Mouse (Mus musculus) neural tube, embryonic 14.5 days (tissue): ENCODE data around the gene Usf3. TPM values are rescaled to one million over a fixed set of nuclear protein-coding genes. Genes with fewer than 3 reads are reported as not detected.

Experiments used
- ATAC-seq: fragments of 200-750 bp; cut with Nextera tagmentation; 2 replicates; pipeline ENCODE4 v1.8.0; 2017; ENCODE audit warnings: low read depth, mild to moderate bottlenecking, moderate TSS enrichment, moderate library complexity
- H3K27ac ChIP-seq: fragments of 300-500 bp; sonication (generic); 2 replicates; pipeline ENCODE4 v1.5.1; 2014; ENCODE audit warnings: low read depth, mild to moderate bottlenecking, control low read depth, low read length, moderate library complexity, mixed read lengths
- H3K27me3 ChIP-seq: fragments of 300-500 bp; sonication (generic); 2 replicates; pipeline ENCODE4 v1.6.1; 2014; ENCODE audit warnings: low read length; ENCODE audit not compliant: control insufficient read depth, insufficient read depth
- H3K36me3 ChIP-seq: fragments of 300-500 bp; sonication (generic); 2 replicates; pipeline ENCODE4 v1.6.1; 2014; ENCODE audit warnings: low read length, mixed read lengths; ENCODE audit not compliant: control insufficient read depth, insufficient read depth
- H3K4me1 ChIP-seq: fragments of 300-500 bp; sonication (generic); 2 replicates; pipeline ENCODE4 v1.6.1; 2014; ENCODE audit warnings: low read length; ENCODE audit not compliant: control insufficient read depth, insufficient read depth
- H3K4me2 ChIP-seq: fragments of 300-500 bp; sonication (generic); 2 replicates; pipeline ENCODE4 v1.6.1; 2014; ENCODE audit warnings: mild to moderate bottlenecking, low read depth, low read length, control low read depth
- H3K4me3 ChIP-seq: fragments of 300-500 bp; sonication (generic); 2 replicates; pipeline ENCODE4 v1.5.1; 2014; ENCODE audit warnings: low read depth, low read length, control low read depth, mixed read lengths
- H3K9ac ChIP-seq: fragments of 300-500 bp; sonication (generic); replicated peaks from 2 replicates; pipeline ENCODE4 v1.6.1; 2014; ENCODE audit warnings: low read depth, mild to moderate bottlenecking, control low read depth, low read length, mixed read lengths
- H3K9me3 ChIP-seq: fragments of 300-500 bp; sonication (generic); 2 replicates; pipeline ENCODE4 v1.6.1; 2016; ENCODE audit warnings: low read length; ENCODE audit not compliant: control insufficient read depth
- WGBS: fragments of 180-500 bp; shearing (Covaris S2); extraction: QIAGEN DNeasy Blood & Tissue Kit; methylation state at CpG from one replicate; pipeline ENCODE4 v1.1.7; 2014; 5-methylcytosine and 5-hydroxymethylcytosine counted together
- polyA plus RNA-seq: library from polyadenylated mRNA; unstranded; fragments of >200 nt; fragmentation: Nextera tagmentation; extraction: Ambion mirVana; gene quantifications from 2 replicates; pipeline ENCODE4 v1.2.1, GENCODE M21; 2014

The Usf3 gene
- polyA plus RNA-seq, 1 experiment from 2014 or later, result 5.8 TPM

DNA sequence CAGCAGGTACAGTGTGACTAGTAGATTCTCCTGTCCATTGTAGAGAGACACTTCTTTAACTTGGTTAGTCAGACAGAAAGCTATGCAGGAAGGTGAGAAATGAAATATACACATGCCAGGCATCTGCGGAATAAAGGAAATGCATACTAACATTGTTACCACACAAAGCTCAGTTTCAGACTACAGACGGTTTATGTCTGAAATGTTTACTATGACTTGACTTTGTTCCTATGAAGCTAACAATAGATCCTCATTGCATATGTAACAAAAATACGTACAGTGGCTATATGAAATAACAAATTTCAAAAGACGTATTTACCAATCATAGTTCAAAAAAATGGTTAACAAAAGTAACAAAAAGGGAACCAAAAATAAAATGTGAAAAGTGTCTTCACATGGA lies 14.1 kb downstream of the Usf3 start:
- no peaks in the 10 kb centered on the region for H3K4me1 ChIP-seq
- no peaks in the 10 kb centered on the region for H3K27me3 ChIP-seq
- H3K27ac ChIP-seq, result no peak overlapping the region
- H3K36me3 ChIP-seq, result no peaks in the 10 kb centered on the region
- H3K4me2 ChIP-seq, result no peak overlapping the region
- 94% methylated on average over 4 of the region's 4 CpGs for WGBS
- no peak overlapping the region for H3K9ac ChIP-seq
- no peak for ATAC-seq
- H3K4me3 ChIP-seq, result no peak overlapping the region
- no peaks in the 10 kb centered on the region for H3K9me3 ChIP-seq

DNA sequence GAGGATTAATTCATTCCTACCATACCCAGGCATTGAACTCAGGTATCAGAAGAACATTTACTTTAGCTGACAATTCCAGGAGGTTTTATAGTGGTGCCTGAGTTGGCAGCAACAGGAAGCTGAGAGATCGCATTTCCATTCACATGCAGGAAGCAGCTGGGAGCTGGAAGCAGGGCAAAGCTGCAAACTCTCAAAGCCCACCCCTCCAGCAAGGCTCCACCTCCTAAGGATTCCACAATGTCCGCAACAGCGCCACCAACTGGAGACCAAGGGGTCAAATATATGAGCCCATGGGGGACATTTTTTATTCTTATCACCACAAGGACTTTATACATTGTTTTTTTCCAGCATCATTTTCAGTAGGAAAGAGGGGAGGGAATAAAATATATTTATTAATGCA lies 15.7 kb downstream of the Usf3 start:
- Histone ChIP-seq H3K27me3 (no peaks in the 10 kb centered on the region), H3K36me3 (no peaks in the 10 kb centered on the region), H3K4me3 (no peak overlapping the region), H3K9ac (no peak overlapping the region), H3K9me3 (no peaks in the 10 kb centered on the region), H3K27ac (no peak overlapping the region), H3K4me1 (no peaks in the 10 kb centered on the region), H3K4me2 (no peak overlapping the region)
- 94% methylated on average over 3 of the region's 3 CpGs for WGBS
- ATAC-seq, result no peak

DNA sequence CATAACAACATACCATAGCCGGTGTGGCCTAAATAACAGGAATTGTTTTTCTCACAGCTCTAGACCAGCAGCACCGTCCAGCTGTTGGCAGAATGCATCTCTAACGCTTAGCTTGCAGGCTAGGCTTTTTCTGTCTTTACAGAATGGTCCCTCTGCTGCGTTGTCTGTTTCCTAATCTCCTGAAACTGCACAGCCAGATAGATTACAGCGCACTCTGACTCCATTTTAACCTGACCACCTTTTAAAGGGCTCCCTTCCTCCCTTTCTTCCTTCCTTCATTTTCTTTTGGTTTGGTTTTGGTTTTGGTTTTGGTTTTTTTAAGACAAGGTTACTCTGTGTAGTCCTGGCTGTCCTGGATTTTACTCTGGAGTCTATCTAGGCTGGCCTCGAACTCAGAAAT lies 17.0 kb downstream of the Usf3 start:
- Histone ChIP-seq H3K27ac (no peak overlapping the region), H3K4me2 (no peak overlapping the region), H3K4me1 (no peaks in the 10 kb centered on the region), H3K9me3 (no peaks in the 10 kb centered on the region), H3K4me3 (no peak overlapping the region), H3K36me3 (no peaks in the 10 kb centered on the region), H3K9ac (no peak overlapping the region), H3K27me3 (no peaks in the 10 kb centered on the region)
- ATAC-seq, result no peak
- WGBS, result 95% methylated on average over 6 of the region's 6 CpGs

DNA sequence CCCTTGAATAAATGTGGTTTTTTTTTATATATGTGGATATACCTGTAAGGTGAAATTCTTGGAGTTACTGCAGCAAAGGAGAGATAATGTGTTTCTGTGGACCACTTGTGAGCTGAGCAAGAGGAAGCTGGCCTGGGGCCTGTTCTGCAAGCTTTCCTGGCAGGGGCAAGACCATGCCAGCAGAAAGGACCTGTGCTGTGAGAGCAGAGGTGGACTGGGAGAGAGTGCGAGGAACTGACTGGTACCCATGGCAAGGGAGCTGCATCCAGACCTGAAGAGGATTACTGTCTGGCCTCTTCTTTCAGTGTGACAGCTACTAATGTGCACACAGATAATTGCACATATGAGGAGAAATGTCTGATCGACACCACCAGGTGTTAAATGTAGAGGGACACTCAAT lies 17.9 kb downstream of the Usf3 start:
- Histone ChIP-seq H3K27me3 (no peaks in the 10 kb centered on the region), H3K27ac (no peak overlapping the region), H3K9ac (no peak overlapping the region), H3K4me3 (no peak overlapping the region), H3K9me3 (no peaks in the 10 kb centered on the region), H3K36me3 (no peaks in the 10 kb centered on the region), H3K4me1 (no peaks in the 10 kb centered on the region), H3K4me2 (no peak overlapping the region)
- ATAC-seq, result no peak
- 95% methylated on average over 2 of the region's 2 CpGs for WGBS

DNA sequence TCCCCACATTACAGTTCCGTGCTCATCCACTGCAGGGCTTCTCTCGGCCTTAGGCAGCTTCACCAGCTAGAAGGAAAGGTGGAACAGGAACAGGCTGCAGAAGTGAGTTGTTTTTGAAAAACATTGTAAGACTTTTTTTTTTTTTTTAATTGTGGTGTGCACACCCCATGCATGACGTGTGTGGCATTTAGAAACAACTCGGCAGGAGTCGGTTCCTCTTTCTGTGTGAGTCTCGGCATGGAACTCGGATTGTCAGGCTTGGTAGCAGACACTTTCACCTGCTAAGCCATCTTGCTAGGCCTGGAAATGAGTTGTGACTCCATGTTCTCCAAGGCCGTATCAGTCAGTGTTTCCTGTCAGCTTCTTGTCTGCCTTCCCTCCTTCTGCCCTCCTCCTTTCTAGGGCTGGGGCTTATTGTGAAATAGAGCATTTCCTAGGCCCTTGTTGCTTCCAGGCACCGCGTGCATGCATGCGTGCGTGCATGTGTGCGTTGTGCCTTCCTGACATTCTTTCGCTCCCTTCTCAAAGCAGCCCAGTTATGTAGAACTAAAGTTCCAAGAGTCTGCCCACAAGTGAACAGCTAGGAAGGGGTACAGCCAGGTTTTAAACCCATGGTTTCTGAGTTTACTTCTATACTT lies 26.1 kb downstream of the Usf3 start:
- Histone ChIP-seq H3K4me3 (no peak overlapping the region), H3K36me3 (peaks cover 10% of the 10 kb centered on the region), H3K27ac (no peak overlapping the region), H3K4me1 (no peaks in the 10 kb centered on the region), H3K9ac (no peak overlapping the region), H3K9me3 (no peaks in the 10 kb centered on the region), H3K27me3 (no peaks in the 10 kb centered on the region), H3K4me2 (no peak overlapping the region)
- no peak for ATAC-seq
- 91% methylated on average over 14 of the region's 14 CpGs for WGBS

DNA sequence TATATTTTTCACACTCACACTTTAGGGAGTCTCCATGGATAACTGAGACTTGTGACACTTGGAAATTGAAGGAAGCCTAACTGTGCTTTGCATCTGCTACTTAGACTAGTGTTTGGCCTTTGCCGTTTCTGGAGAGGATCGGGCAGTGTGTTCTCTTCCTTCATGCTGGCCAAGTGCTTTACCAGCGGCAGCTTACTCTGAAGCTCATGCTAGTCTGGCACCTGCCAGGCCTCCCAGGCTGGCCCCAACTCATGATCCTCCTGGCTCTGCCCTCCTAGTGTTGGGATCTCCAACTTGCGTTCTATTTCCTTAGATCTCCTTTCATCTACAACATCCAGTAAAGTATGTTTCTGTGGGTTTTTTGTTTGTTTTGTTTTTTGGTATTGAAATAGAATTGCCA lies 27.1 kb downstream of the Usf3 start:
- no peak overlapping the region for H3K27ac ChIP-seq
- no peaks in the 10 kb centered on the region for H3K4me1 ChIP-seq
- no peak overlapping the region for H3K4me2 ChIP-seq
- no peak overlapping the region for H3K9ac ChIP-seq
- no peaks in the 10 kb centered on the region for H3K27me3 ChIP-seq
- no peaks in the 10 kb centered on the region for H3K9me3 ChIP-seq
- WGBS, result 96% methylated on average over 4 of the region's 4 CpGs
- H3K4me3 ChIP-seq, result no peak overlapping the region
- H3K36me3 ChIP-seq, result peaks cover 10% of the 10 kb centered on the region
- ATAC-seq, result no peak

DNA sequence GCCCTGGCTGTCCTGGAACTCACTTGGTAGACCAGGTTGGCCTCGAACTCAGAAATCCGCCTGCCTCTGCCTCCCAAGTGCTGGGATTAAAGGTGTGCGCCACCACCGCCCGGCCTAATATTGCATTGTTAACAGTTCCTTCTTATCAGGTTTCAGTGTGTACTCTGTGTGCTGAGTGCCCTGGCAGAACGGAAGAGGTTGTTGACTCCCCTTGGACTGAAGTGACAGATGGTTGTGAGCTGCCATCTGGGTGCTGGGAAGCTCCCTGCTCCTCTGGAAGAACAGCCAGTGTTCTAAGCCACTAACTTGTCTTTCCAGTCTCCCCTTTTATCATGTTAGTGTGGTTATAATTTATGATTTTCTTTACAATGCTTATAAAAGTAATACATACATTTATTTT lies 31.3 kb downstream of the Usf3 start:
- Histone ChIP-seq H3K9me3 (no peaks in the 10 kb centered on the region), H3K27me3 (no peaks in the 10 kb centered on the region), H3K27ac (no peak overlapping the region), H3K4me1 (no peaks in the 10 kb centered on the region), H3K9ac (no peak overlapping the region), H3K4me3 (no peak overlapping the region), H3K36me3 (peaks cover 20% of the 10 kb centered on the region), H3K4me2 (no peak overlapping the region)
- WGBS, result 92% methylated on average over 6 of the region's 6 CpGs
- no peak for ATAC-seq

DNA sequence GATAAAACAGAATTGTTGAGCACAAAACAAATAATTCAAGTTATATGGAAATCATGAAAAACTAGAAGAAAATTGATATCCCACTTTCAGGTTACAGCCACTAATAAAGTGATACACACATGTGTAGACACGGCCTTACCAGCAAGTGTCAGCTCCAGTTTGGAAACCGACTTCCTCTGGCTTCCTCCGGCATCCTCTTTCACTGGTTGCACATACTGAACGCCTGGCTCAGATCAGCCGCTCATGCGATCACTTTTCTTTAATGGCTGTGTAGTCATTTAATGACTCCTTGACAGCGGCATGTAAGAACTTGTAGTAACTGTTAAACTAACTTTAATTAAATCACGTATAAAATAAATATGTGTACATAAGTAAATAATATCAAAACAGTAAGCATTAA lies 32.9 kb downstream of the Usf3 start:
- Histone ChIP-seq H3K27me3 (no peaks in the 10 kb centered on the region), H3K9me3 (no peaks in the 10 kb centered on the region), H3K9ac (no peak overlapping the region), H3K4me1 (no peaks in the 10 kb centered on the region), H3K4me3 (no peak overlapping the region), H3K27ac (no peak overlapping the region), H3K36me3 (peaks cover 17% of the 10 kb centered on the region), H3K4me2 (no peak overlapping the region)
- 91% methylated on average over 8 of the region's 8 CpGs for WGBS
- ATAC-seq, result no peak

DNA sequence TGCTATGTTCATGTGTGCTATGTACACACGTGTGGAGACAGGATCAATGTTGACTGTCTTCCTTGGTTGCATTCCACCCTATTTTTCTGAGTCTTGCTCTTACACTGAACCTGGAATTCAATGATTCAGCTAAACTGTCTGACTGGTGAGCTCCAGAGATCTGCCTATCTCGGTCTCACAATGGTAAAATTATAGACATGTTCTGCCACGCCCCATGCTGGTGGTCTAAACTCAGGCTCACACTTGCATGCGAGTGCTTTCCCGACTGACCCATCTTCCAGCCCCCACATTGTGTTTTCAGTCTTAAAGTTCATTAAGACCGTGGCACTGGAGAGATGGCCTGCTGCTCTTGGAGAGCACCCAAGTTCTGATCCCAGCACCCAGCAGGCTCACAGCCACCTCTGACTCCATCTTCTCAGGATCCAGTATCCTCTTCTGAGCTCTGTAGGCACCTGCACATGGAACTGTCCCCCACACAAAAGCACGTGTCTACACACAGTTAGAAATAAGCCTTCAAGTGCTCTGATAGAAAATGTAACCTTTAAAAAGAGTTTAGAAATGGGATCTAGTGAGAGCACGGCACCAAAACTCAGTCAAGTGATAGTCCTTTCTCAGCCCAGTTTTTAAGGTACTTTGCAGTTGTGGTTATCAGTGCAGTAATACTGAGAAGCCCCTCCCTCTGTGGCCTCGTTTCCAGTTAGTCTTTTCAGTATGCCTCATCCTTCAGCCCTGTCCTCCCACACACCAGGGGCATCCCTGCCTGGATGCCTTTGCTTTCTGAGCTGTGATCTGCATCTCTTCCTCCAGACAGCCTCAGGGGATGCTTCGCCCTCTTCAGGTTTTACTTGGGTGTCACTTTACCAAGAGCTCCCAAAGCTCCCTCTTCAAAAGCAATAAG lies 37.4 kb downstream of the Usf3 start:
- no peaks in the 10 kb centered on the region for H3K4me1 ChIP-seq
- H3K4me3 ChIP-seq, result no peak overlapping the region
- H3K36me3 ChIP-seq, result peaks cover 30% of the 10 kb centered on the region; the same call in 1 of the 2 replicates
- no peak overlapping the region for H3K9ac ChIP-seq
- 84% methylated on average over 10 of the region's 10 CpGs for WGBS
- no peak overlapping the region for H3K27ac ChIP-seq
- H3K27me3 ChIP-seq, result no peaks in the 10 kb centered on the region
- H3K4me2 ChIP-seq, result no peak overlapping the region
- no peaks in the 10 kb centered on the region for H3K9me3 ChIP-seq
- ATAC-seq, result no peak
